Mouse (Mus musculus): Measurements from ENCODE around the gene Zcchc17. TPM values are rescaled to one million over a fixed set of nuclear protein-coding genes. Genes with fewer than 3 reads are reported as not detected.

Zcchc17 gene
- polyA plus RNA-seq, 1 experiment from 2014 or later = 16.8 TPM

GRCm38 (mm10) chr4:130319564-130319963 is 40.2 kb downstream of the Zcchc17 start:
- DNase-seq (ENCODE audit: low read depth, low spot score) = no peak
- ATAC-seq = no peak
- in situ Hi-C loops (cut with MboI; ENCODE audit: low pct_unique_long_range_greater_than_20kb) = no loop called here
- TF ChIP-seq CTCF (IDR thresholded peaks at IDR 0.05) = no peak
- ChIA-PET CTCF (no interaction called here), POLR2A (no interaction called here)
- no peaks in the 10 kb centered on the region for H3K27me3 ChIP-seq

GRCm38 (mm10) chr4:130318122-130318521 is 41.6 kb downstream of the Zcchc17 start:
- in situ Hi-C loops (cut with MboI; ENCODE audit: low pct_unique_long_range_greater_than_20kb) = no loop called here
- ATAC-seq (no peak), DNase-seq (ENCODE audit: low read depth, low spot score) (no peak)
- TF ChIP-seq CTCF (IDR thresholded peaks at IDR 0.05) = no peak
- ChIA-PET POLR2A (interaction anchor here (1.0 kb wide), 1 partner anchor 15 kb away, joined by 5 read pairs; no protein-coding TSS in a partner anchor), CTCF (interaction anchor here (0.7 kb wide), 1 partner anchor 21 kb away, joined by 4 read pairs; no protein-coding TSS in a partner anchor)
- H3K27me3 ChIP-seq = no peaks in the 10 kb centered on the region

GRCm38 (mm10) chr4:130316691-130317090 is 43.1 kb downstream of the Zcchc17 start:
- CTCF ChIA-PET = no interaction called here
- no peak for ATAC-seq
- H3K27me3 ChIP-seq = no peaks in the 10 kb centered on the region
- in situ Hi-C loops (cut with MboI; ENCODE audit: low pct_unique_long_range_greater_than_20kb) = no loop called here
- DNase-seq (ENCODE audit: low read depth, low spot score) = no peak
- POLR2A ChIA-PET = no interaction called here
- no peak for TF ChIP-seq CTCF (IDR thresholded peaks at IDR 0.05)

GRCm38 (mm10) chr4:130315771-130316527 is 43.8 kb downstream of the Zcchc17 start:
- TF ChIP-seq CTCF (IDR thresholded peaks at IDR 0.05) = no peak
- DNase-seq (ENCODE audit: low read depth, low spot score) (no peak), ATAC-seq (no peak)
- in situ Hi-C loops (cut with MboI; ENCODE audit: low pct_unique_long_range_greater_than_20kb) = no loop called here
- H3K27me3 ChIP-seq = no peaks in the 10 kb centered on the region
- ChIA-PET CTCF (no interaction called here), POLR2A (no interaction called here)

DNA sequence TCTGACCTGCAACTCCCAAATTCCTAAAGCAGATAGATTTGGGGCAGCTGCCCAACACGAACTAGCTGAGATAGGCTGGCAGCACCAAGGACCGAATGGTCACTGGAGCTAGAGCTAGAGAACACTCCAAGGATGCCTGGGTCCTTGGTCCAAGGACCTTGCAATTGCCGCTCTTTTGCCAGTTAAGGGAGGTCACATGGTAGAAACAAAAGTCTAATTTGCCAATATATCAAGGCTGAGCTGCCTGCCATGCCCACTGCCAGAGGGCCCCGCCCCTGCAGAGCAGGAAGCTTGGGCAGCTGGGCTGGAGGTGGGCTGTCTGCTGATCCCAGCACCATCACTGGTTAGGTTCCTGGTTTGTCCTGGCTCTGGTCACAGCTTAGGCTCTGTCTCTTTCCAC is 46.2 kb downstream of the Zcchc17 start:
- ATAC-seq (no peak), DNase-seq (ENCODE audit: low read depth, low spot score) (no peak)
- ChIA-PET POLR2A (no interaction called here), CTCF (interaction anchor here (1.5 kb wide), 1 partner anchor 30 kb away, joined by 4 read pairs; no protein-coding TSS in a partner anchor)
- H3K27me3 ChIP-seq = no peaks in the 10 kb centered on the region
- TF ChIP-seq CTCF (IDR thresholded peaks at IDR 0.05) = no peak
- in situ Hi-C loops (cut with MboI; ENCODE audit: low pct_unique_long_range_greater_than_20kb) = no loop called here

- ChIA-PET CTCF (interaction anchor here (0.8 to 1.5 kb wide), 3 partner anchors 10 to 29 kb away, joined by 3 to 4 read pairs (median 3); no protein-coding TSS in a partner anchor), POLR2A (no interaction called here)
- ATAC-seq (no peak), DNase-seq (ENCODE audit: low read depth, low spot score) (no peak)
- H3K27me3 ChIP-seq = no peaks in the 10 kb centered on the region
- TF ChIP-seq CTCF (IDR thresholded peaks at IDR 0.05) = no peak
- in situ Hi-C loops (cut with MboI; ENCODE audit: low pct_unique_long_range_greater_than_20kb) = no loop called here
Observed at GRCm38 (mm10) chr4:130312526-130312925, 47.2 kb downstream of the Zcchc17 start.

GRCm38 (mm10) chr4:130309254-130309653 is 50.5 kb downstream of the Zcchc17 start:
- in situ Hi-C loops (cut with MboI; ENCODE audit: low pct_unique_long_range_greater_than_20kb) = no loop called here
- TF ChIP-seq CTCF (IDR thresholded peaks at IDR 0.05) = no peak
- ATAC-seq (no peak), DNase-seq (ENCODE audit: low read depth, low spot score) (no peak)
- ChIA-PET POLR2A (no interaction called here), CTCF (no interaction called here)
- no peaks in the 10 kb centered on the region for H3K27me3 ChIP-seq

GRCm38 (mm10) chr4:130308231-130309081 is 51.3 kb downstream of the Zcchc17 start, which contains the start of the genes Fabp3 and Gm10570:
Fabp3 (plus strand) TSS chr4:130308595.
Gm10570 (minus strand) TSS chr4:130308674.
- in situ Hi-C loops (cut with MboI; ENCODE audit: low pct_unique_long_range_greater_than_20kb) = no loop called here
- ChIA-PET POLR2A (no interaction called here), CTCF (no interaction called here)
- no peak for DNase-seq (ENCODE audit: low read depth, low spot score)
- no peak for ATAC-seq
- no peaks in the 10 kb centered on the region for H3K27me3 ChIP-seq
- TF ChIP-seq CTCF (IDR thresholded peaks at IDR 0.05) = no peak

- no peak for TF ChIP-seq CTCF (IDR thresholded peaks at IDR 0.05)
- ChIA-PET CTCF (no interaction called here), POLR2A (no interaction called here)
- in situ Hi-C loops (cut with MboI; ENCODE audit: low pct_unique_long_range_greater_than_20kb) = no loop called here
- no peak for DNase-seq (ENCODE audit: low read depth, low spot score)
- H3K27me3 ChIP-seq = no peaks in the 10 kb centered on the region
- ATAC-seq = no peak
Observed at GRCm38 (mm10) chr4:130307851-130308230, 51.9 kb downstream of the Zcchc17 start.

GRCm38 (mm10) chr4:130306796-130307630 is 52.7 kb downstream of the Zcchc17 start:
- DNase-seq (ENCODE audit: low read depth, low spot score) (no peak), ATAC-seq (no peak)
- in situ Hi-C loops (cut with MboI; ENCODE audit: low pct_unique_long_range_greater_than_20kb) = no loop called here
- TF ChIP-seq CTCF (IDR thresholded peaks at IDR 0.05) = no peak
- no peaks in the 10 kb centered on the region for H3K27me3 ChIP-seq
- ChIA-PET CTCF (interaction anchor here (1.0 kb wide), 1 partner anchor 14 kb away, joined by 3 read pairs; no protein-coding TSS in a partner anchor), POLR2A (interaction anchor here (0.7 kb wide), 1 partner anchor 569 kb away, joined by 5 read pairs; no protein-coding TSS in a partner anchor)

Measured in Patski (cell line).